8 mouse cellular contexts compared by ENCODE assay signal in genomic region chr5:108065465-108066411, GRCm38 (mm10). TPM values are rescaled to one million over a fixed set of nuclear protein-coding genes. Genes with fewer than 3 reads are reported as not detected.
DNase-seq lines count a peak whose midpoint lies in the region; ATAC-seq and TF ChIP-seq lines count a peak whose summit lies in the region.

Gene Mtf2, plus strand, starts transcription at chr5:108065674.

- no peaks in the 10 kb centered on the region for H3K9me3 ChIP-seq in erythroblast, embryonic 14.5 days (ENCODE audit: control insufficient read depth, low read length)
- no peaks in the 10 kb centered on the region for H3K9me3 ChIP-seq in heart, embryonic 11.5 days (replicated peaks; ENCODE audit: control insufficient read depth, low read length)
- no peaks in the 10 kb centered on the region; the same call in 1 of the 2 replicates for H3K9me3 ChIP-seq in kidney, embryonic 16.5 days (ENCODE audit: low read length)

- H3K36me3 ChIP-seq in C2C12 (ENCODE audit: control insufficient read depth, insufficient read depth) (peaks cover 26% of the 10 kb centered on the region), myocyte (ENCODE audit: control insufficient read depth, insufficient read depth) (peaks cover 13% of the 10 kb centered on the region)
- peaks cover 28% of the 10 kb centered on the region for H3K36me3 ChIP-seq in erythroblast, embryonic 14.5 days (ENCODE audit: control insufficient read depth)
- H3K36me3 ChIP-seq in heart, embryonic 11.5 days (ENCODE audit: control insufficient read depth, insufficient read depth, low read length), result peaks cover 13% of the 10 kb centered on the region; the same call in 1 of the 2 replicates
- H3K36me3 ChIP-seq in kidney, embryonic 16.5 days (ENCODE audit: insufficient read depth, low read length), result peaks cover 19% of the 10 kb centered on the region
- peaks cover 6% of the 10 kb centered on the region for H3K36me3 ChIP-seq in liver, adult 2 months (ENCODE audit: control insufficient read depth, insufficient read depth, low read length)
- no peaks in the 10 kb centered on the region for H3K36me3 ChIP-seq in splenic B cell, adult 2 months (ENCODE audit: control insufficient read depth, insufficient read depth, low read length, poor library complexity, severe bottlenecking)

- H3K4me2 ChIP-seq in heart, embryonic 11.5 days, result peak within 1 kb of the TSS; percentile 70
- H3K4me2 ChIP-seq in kidney, embryonic 16.5 days (replicated peaks; ENCODE audit: low read depth, low read length), result peak within 1 kb of the TSS; percentile 81
- H3K4me2 ChIP-seq in myocyte (ENCODE audit: low read depth), result peak within 1 kb of the TSS; percentile 81

- H3K27me3 ChIP-seq in C2C12 (ENCODE audit: control insufficient read depth, insufficient read depth, insufficient read length) (no peaks in the 10 kb centered on the region), myocyte (ENCODE audit: control insufficient read depth, insufficient read depth, insufficient read length) (no peaks in the 10 kb centered on the region)
- H3K27me3 ChIP-seq in erythroblast, embryonic 14.5 days (ENCODE audit: control insufficient read depth), result no peaks in the 10 kb centered on the region
- no peaks in the 10 kb centered on the region for H3K27me3 ChIP-seq in heart, embryonic 11.5 days (ENCODE audit: control insufficient read depth, insufficient read depth, low read length)
- no peaks in the 10 kb centered on the region for H3K27me3 ChIP-seq in kidney, embryonic 16.5 days (ENCODE audit: insufficient read depth, low read length)
- H3K27me3 ChIP-seq in liver, adult 2 months (ENCODE audit: control insufficient read depth, insufficient read depth, low read length), result no peaks in the 10 kb centered on the region
- 0 out of 2 replicates have a peak, but pooled peaks cover 2% of the 10 kb centered on the region for H3K27me3 ChIP-seq in splenic B cell, adult 2 months (ENCODE audit: control insufficient read depth, insufficient read depth, low read length, poor library complexity, severe bottlenecking)

- H3K79me3 ChIP-seq in C2C12 (ENCODE audit: low read depth), result peaks cover 51% of the 10 kb centered on the region

- peaks cover 54% of the 10 kb centered on the region for H3K79me2 ChIP-seq in C2C12 (ENCODE audit: control insufficient read depth, insufficient read depth)
- peaks cover 10% of the 10 kb centered on the region; the same call in 1 of the 2 replicates for H3K79me2 ChIP-seq in liver, adult 2 months (ENCODE audit: control insufficient read depth, insufficient read depth, low read length)
- H3K79me2 ChIP-seq in myocyte (ENCODE audit: control insufficient read depth, insufficient read depth), result peaks cover 52% of the 10 kb centered on the region

- H3K4me1 ChIP-seq in erythroblast, embryonic 14.5 days (ENCODE audit: control insufficient read depth), result peaks cover 26% of the 10 kb centered on the region
- no peaks in the 10 kb centered on the region for H3K4me1 ChIP-seq in heart, embryonic 11.5 days (ENCODE audit: control insufficient read depth, insufficient read depth, low read length)
- peaks cover 7% of the 10 kb centered on the region; the same call in 1 of the 2 replicates for H3K4me1 ChIP-seq in kidney, embryonic 16.5 days (ENCODE audit: insufficient read depth, low read length)
- H3K4me1 ChIP-seq in liver, adult 2 months (ENCODE audit: control insufficient read depth, insufficient read depth, low read length), result no peaks in the 10 kb centered on the region

- H3K4me3 ChIP-seq in C2C12 (ENCODE audit: insufficient read depth, poor library complexity, severe bottlenecking) (peak within 1 kb of the TSS; percentile 96), myocyte (peak within 1 kb of the TSS; percentile 88)
- H3K4me3 ChIP-seq in erythroblast, embryonic 14.5 days (replicated peaks), result peak within 1 kb of the TSS; percentile 74
- peak within 1 kb of the TSS; percentile 85 for H3K4me3 ChIP-seq in heart, embryonic 11.5 days (ENCODE audit: low read depth, low read length)
- H3K4me3 ChIP-seq in kidney, embryonic 16.5 days (ENCODE audit: low read length), result peak within 1 kb of the TSS; percentile 98
- H3K4me3 ChIP-seq in liver, adult 2 months (ENCODE audit: insufficient read depth, low read depth, low read length), result peak within 1 kb of the TSS; percentile 91

- WGBS in heart, embryonic 11.5 days (ENCODE audit: insufficient replicate concordance), result under 1% methylated on average over 59 of the region's 59 CpGs
- WGBS in kidney, embryonic 16.5 days, result under 1% methylated on average over 59 of the region's 59 CpGs
- under 1% methylated on average over 59 of the region's 59 CpGs for WGBS in liver, adult 2 months

- peak; percentile 95 for ATAC-seq in heart, embryonic 11.5 days (replicated peaks; ENCODE audit: insufficient number of reproducible peaks, low FRiP score, low TSS enrichment)
- peak; percentile 96 for ATAC-seq in kidney, embryonic 16.5 days (ENCODE audit: low FRiP score, low TSS enrichment)

- TF ChIP-seq CTCF in C2C12 (IDR thresholded peaks at IDR 0.05; ENCODE audit: control insufficient read depth, insufficient read depth, insufficient read length), result no peak
- TF ChIP-seq CTCF in brain, embryonic 14.5 days (IDR thresholded peaks at IDR 0.05; ENCODE audit: borderline replicate concordance, extremely low read depth, insufficient read depth, insufficient read length), result no peak; the same call in 1 of the 2 replicates
- 0 out of 2 replicates have a peak, but pooled peaks have one; percentile 13 for TF ChIP-seq CTCF in liver, adult 2 months (IDR thresholded peaks at IDR 0.05; ENCODE audit: low read depth, low read length)

- H3K9ac ChIP-seq in heart, embryonic 11.5 days (ENCODE audit: low read depth, low read length), result peak within 1 kb of the TSS; percentile 97
- peak within 1 kb of the TSS; percentile 99 for H3K9ac ChIP-seq in kidney, embryonic 16.5 days (replicated peaks; ENCODE audit: low read length)
- peak within 1 kb of the TSS; percentile 89 for H3K9ac ChIP-seq in liver, adult 2 months (ENCODE audit: low read depth, low read length)

- H3ac ChIP-seq in C2C12 (ENCODE audit: control insufficient read depth, insufficient read length, low read depth), result peak within 1 kb of the TSS; percentile 70
- H3ac ChIP-seq in myocyte (ENCODE audit: control insufficient read depth, insufficient read length), result peak within 1 kb of the TSS; percentile 45

- peak within 1 kb of the TSS; percentile 92 for H3K27ac ChIP-seq in heart, embryonic 11.5 days (ENCODE audit: low read depth, low read length)
- peak within 1 kb of the TSS; percentile 96 for H3K27ac ChIP-seq in kidney, embryonic 16.5 days (ENCODE audit: low read length)
- H3K27ac ChIP-seq in liver, adult 2 months (replicated peaks; ENCODE audit: insufficient read depth, low read depth, low read length), result peak within 1 kb of the TSS; percentile 47

- peak; percentile 81; the same call in 1 of the 2 replicates for TF ChIP-seq POLR2A in brain, embryonic 14.5 days (IDR thresholded peaks at IDR 0.05; ENCODE audit: borderline replicate concordance, extremely low read depth, insufficient read depth, insufficient read length, poor library complexity, severe bottlenecking)
- TF ChIP-seq POLR2A in liver, adult 2 months (IDR thresholded peaks at IDR 0.05; ENCODE audit: extremely low read depth, insufficient read depth, low read length), result peak; percentile 76
- peak; percentile 95 for TF ChIP-seq POLR2A in myocyte (IDR thresholded peaks at IDR 0.05; ENCODE audit: insufficient read length, low read depth)

- DNase-seq in brain, embryonic 14.5 days (ENCODE audit: low read depth), result peak; percentile 99
- DNase-seq in liver, adult 2 months (ENCODE audit: extremely low read depth, low read depth, low spot score), result peak; percentile 91
- DNase-seq in splenic B cell, adult 2 months (ENCODE audit: low read depth, low spot score), result peak; percentile 97

TF ChIP-seq in C2C12, 6 proteins besides CTCF, POLR2A, EP300 and RAD21:
- no peak for TF ChIP-seq MYOG (IDR thresholded peaks at IDR 0.05; ENCODE audit: control insufficient read depth, extremely low read depth, insufficient read length)
- TF ChIP-seq MAX (IDR thresholded peaks at IDR 0.05), result peak; percentile 71

TF ChIP-seq in myocyte, 11 proteins besides CTCF, POLR2A, EP300 and RAD21:
- TF ChIP-seq E2F4 (IDR thresholded peaks at IDR 0.05; ENCODE audit: insufficient read depth) (peak; percentile 84), POLR2AphosphoS2 (IDR thresholded peaks at IDR 0.05; ENCODE audit: insufficient read length, low read depth) (peak; percentile 98), TCF3 (IDR thresholded peaks at IDR 0.05; ENCODE audit: insufficient read length, low read depth) (no peak), MYOG (IDR thresholded peaks at IDR 0.05; ENCODE audit: control insufficient read depth in 1 of 3, insufficient read depth in 1 of 3, insufficient read length in 2 of 3, low read depth in 2 of 3) (peak in 2 of 3 experiments; percentile 53 to 63), CEBPB (IDR thresholded peaks at IDR 0.05; ENCODE audit: insufficient read depth, poor library complexity, severe bottlenecking) (no peak), MAX (IDR thresholded peaks at IDR 0.05; ENCODE audit: low read depth) (no peak), REST (IDR thresholded peaks at IDR 0.05; ENCODE audit: insufficient read depth, insufficient read length) (peak; percentile 53), MYOD1 (IDR thresholded peaks at IDR 0.05; ENCODE audit: control insufficient read depth in 1 of 3, insufficient read length in 2 of 3, low read depth in 2 of 3) (peak in 2 of 3 experiments; percentile 3 to 57), USF1 (IDR thresholded peaks at IDR 0.05; ENCODE audit: low read depth) (no peak), SRF (IDR thresholded peaks at IDR 0.05; ENCODE audit: control insufficient read depth, insufficient read length, low read depth) (peak; percentile 53), TCF12 (IDR thresholded peaks at IDR 0.05; ENCODE audit: insufficient read depth, poor library complexity, severe bottlenecking) (no peak)

RNA-seq across cellular contexts. Expression of gene Mtf2, which starts in this region (rescaled TPM):
- polyA plus RNA-seq in C2C12 (2012; fragmentation: generic; extraction: Trizol) (12.0 TPM), myocyte (2012; fragmentation: generic; extraction: Trizol) (6.9 TPM)
- polyA plus RNA-seq in brain, embryonic 14.5 days (2012; rRNA removed), result 75.2 and 77.6 TPM in 2 replicates
- 0.27 and 0.46 TPM in 2 replicates for polyA plus RNA-seq in erythroblast, embryonic 14.5 days (2012)
- polyA plus RNA-seq in heart, embryonic 11.5 days (2014; fragmentation: Nextera tagmentation; extraction: Ambion mirVana), result 88.2 and 88.4 TPM in 2 replicates
- polyA plus RNA-seq in kidney, embryonic 16.5 days (2015; fragmentation: Nextera tagmentation; extraction: Ambion mirVana), result 91.5 and 97.4 TPM in 2 replicates
- total RNA-seq in liver, adult 2 months (2014; rRNA removed), result 8.2 and 9.8 TPM in 2 replicates
- polyA plus RNA-seq in liver, adult 2 months (2012; rRNA removed), result 3.1 and 4.3 TPM in 2 replicates

Comparison
In these comparisons a context has a peak if more than half of its experiments do, and no peak if none do; other contexts are left out.
1. Peak in every context shown above with its lines: DNase-seq, ATAC-seq, H3K4me3 ChIP-seq and H3K27ac ChIP-seq.